In the genomic region with DNA sequence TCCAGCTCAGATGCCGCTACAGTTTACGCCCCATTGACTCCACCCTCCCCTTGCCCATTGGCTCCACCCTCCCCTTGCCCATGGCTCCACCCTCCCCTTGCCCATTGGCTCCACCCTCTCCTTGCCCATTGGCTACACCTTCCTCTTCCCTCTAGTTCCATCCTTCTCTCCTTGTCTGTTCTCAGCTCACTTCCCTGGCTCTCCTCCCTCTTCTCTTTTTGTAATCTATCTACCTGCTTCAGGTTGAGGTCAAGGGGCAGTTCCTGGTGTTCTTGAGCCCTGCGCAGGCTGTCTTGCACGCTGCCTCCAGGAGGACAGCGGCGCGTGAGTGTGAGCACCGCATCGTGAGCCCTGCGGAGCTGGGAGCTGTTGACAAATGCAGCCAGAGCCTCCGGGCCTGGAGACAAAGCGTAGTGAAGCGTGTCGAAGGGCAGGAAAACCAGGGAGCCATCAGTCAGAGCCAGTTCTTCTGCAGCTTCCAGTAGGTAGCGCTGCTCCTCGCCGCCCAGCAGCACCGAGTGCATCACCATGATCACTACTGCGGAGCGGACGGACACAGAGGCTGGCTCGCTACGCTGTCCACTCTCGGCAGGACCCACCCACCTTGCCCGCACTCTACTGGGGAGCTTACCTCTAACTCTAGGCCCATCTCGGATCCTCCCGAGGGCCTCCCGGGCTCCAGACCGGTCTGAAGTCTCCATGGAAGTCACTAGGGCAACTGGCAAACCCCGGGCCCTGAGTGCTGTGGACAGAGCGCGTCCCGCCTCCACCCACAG, we compare ENCODE assay signal across 8 mouse cellular contexts. TPM values are rescaled to one million over a fixed set of nuclear protein-coding genes. Genes with fewer than 3 reads are reported as not detected.
DNase-seq lines count a peak whose midpoint lies in the region; ATAC-seq and TF ChIP-seq lines count a peak whose summit lies in the region.

No protein-coding gene starts in this region.

- TF ChIP-seq POLR2A in lung, adult 2 months (IDR thresholded peaks at IDR 0.05; ENCODE audit: borderline replicate concordance, extremely low read depth, low read depth, low read length) = no peak

- WGBS in forebrain, embryonic 15.5 days = under 1% methylated on average over 33 of the region's 33 CpGs
- 2% methylated on average over 33 of the region's 33 CpGs for WGBS in lung, adult 2 months
- 1% methylated on average over 33 of the region's 33 CpGs for WGBS in neural tube, embryonic 15.5 days

- H3K4me1 ChIP-seq in forebrain, embryonic 15.5 days = peaks cover 22% of the 10 kb centered on the region
- peaks cover 4% of the 10 kb centered on the region; the same call in 1 of the 2 replicates for H3K4me1 ChIP-seq in lung, adult 2 months (ENCODE audit: control insufficient read depth, insufficient read depth, low read length)
- peaks cover 21% of the 10 kb centered on the region for H3K4me1 ChIP-seq in neural tube, embryonic 15.5 days

- H3K9me3 ChIP-seq in forebrain, embryonic 15.5 days = no peaks in the 10 kb centered on the region
- H3K9me3 ChIP-seq in neural tube, embryonic 15.5 days (replicated peaks) = no peaks in the 10 kb centered on the region

- H3K36me3 ChIP-seq in forebrain, embryonic 15.5 days = no peaks in the 10 kb centered on the region
- no peaks in the 10 kb centered on the region for H3K36me3 ChIP-seq in neural tube, embryonic 15.5 days

- TF ChIP-seq CTCF in lung, adult 2 months (IDR thresholded peaks at IDR 0.05; ENCODE audit: insufficient read depth, low read length) = 0 out of 2 replicates have a peak, but pooled peaks have one; percentile 15

- H3K4me3 ChIP-seq in forebrain, embryonic 15.5 days = peak overlapping the region; percentile 57
- peak overlapping the region; percentile 52 for H3K4me3 ChIP-seq in lung, adult 2 months (replicated peaks; ENCODE audit: extremely low read depth, low read depth, low read length)
- peak overlapping the region; percentile 48 for H3K4me3 ChIP-seq in neural tube, embryonic 15.5 days (replicated peaks)

- ATAC-seq in forebrain, embryonic 15.5 days (replicated peaks) = peak; percentile 94
- ATAC-seq in hematopoietic stem cell, adult 5-6 weeks (replicated peaks in 1 of 2; ENCODE audit: insufficient read depth in 1 of 2, low FRiP score in 2 of 2, low TSS enrichment in 1 of 2, low read depth in 1 of 2, poor library complexity in 2 of 2, severe bottlenecking in 2 of 2) = peak; percentile 80 to 82; a peak in 3 of 4 replicates
- peak; percentile 95 for ATAC-seq in neural tube, embryonic 15.5 days (ENCODE audit: low FRiP score)

- H3K27ac ChIP-seq in forebrain, embryonic 15.5 days (replicated peaks) = peak overlapping the region; percentile 81
- peak overlapping the region; percentile 85 for H3K27ac ChIP-seq in neural tube, embryonic 15.5 days (replicated peaks)

- DNase-seq in ES-CJ7 (ENCODE audit: low read depth, low spot score) = peak; percentile 75
- DNase-seq in cerebellum, adult 11 months = peak; percentile 85
- peak; percentile 63 to 75 for DNase-seq in layer of hippocampus, adult 8-10 months (ENCODE audit: low spot score in 2 of 2)
- DNase-seq in lung, adult 2 months = peak; percentile 50
- peak; percentile 81 for DNase-seq in testis, postnatal 10 days (ENCODE audit: low spot score)

- peak overlapping the region; percentile 61 for H3K9ac ChIP-seq in forebrain, embryonic 15.5 days (replicated peaks)
- peak overlapping the region; percentile 55 for H3K9ac ChIP-seq in neural tube, embryonic 15.5 days (replicated peaks)

- peak overlapping the region; percentile 87 for H3K4me2 ChIP-seq in forebrain, embryonic 15.5 days (replicated peaks)
- H3K4me2 ChIP-seq in neural tube, embryonic 15.5 days = peak overlapping the region; percentile 82

- peaks cover 23% of the 10 kb centered on the region for H3K27me3 ChIP-seq in forebrain, embryonic 15.5 days
- H3K27me3 ChIP-seq in neural tube, embryonic 15.5 days (replicated peaks) = peaks cover 32% of the 10 kb centered on the region

RNA-seq across cellular contexts. Expression of a gene that starts 1.4 kb away (rescaled TPM):
- polyA plus RNA-seq in forebrain, embryonic 15.5 days (2015; fragmentation: Nextera tagmentation; extraction: Ambion mirVana) = 0.47 and 0.52 TPM in 2 replicates
- not detected in 2 replicates for total RNA-seq in hematopoietic stem cell, adult 5-6 weeks (2017)
- total RNA-seq in layer of hippocampus, adult 8-10 months (2022) = 1 to 10 TPM; 1.6 to 2.0 (median 1.8) TPM
- polyA plus RNA-seq in lung, adult 2 months (2012; rRNA removed) = not detected in 2 replicates
- 0.38 and 0.46 TPM in 2 replicates for polyA plus RNA-seq in neural tube, embryonic 15.5 days (2015; fragmentation: Nextera tagmentation; extraction: Ambion mirVana)

RNA-seq across cellular contexts. Expression of a gene that starts 37.8 kb away (rescaled TPM):
- polyA plus RNA-seq in forebrain, embryonic 15.5 days (2015; fragmentation: Nextera tagmentation; extraction: Ambion mirVana) = 0.05 TPM in 1 of 2 replicates, not detected in the other
- total RNA-seq in hematopoietic stem cell, adult 5-6 weeks (2017) = 0.30 TPM in 1 of 2 replicates, not detected in the other
- total RNA-seq in layer of hippocampus, adult 8-10 months (2022) = 10 to 100 TPM in 1 of 4 experiments, 1 to 10 TPM in 3; 8.4 to 10.1 (median 9.3) TPM
- not detected in 2 replicates for polyA plus RNA-seq in lung, adult 2 months (2012; rRNA removed)
- 0.36 TPM in 2 replicates for polyA plus RNA-seq in neural tube, embryonic 15.5 days (2015; fragmentation: Nextera tagmentation; extraction: Ambion mirVana)

Comparison
In these comparisons a context has a peak if more than half of its experiments do, and no peak if none do; other contexts are left out.
1. Peak in every context shown above with its lines: DNase-seq, ATAC-seq, H3K4me3 ChIP-seq and H3K27ac ChIP-seq.